Mouse (Mus musculus) right cerebral cortex, adult 2 months (tissue): ENCODE results near the gene E130308A19Rik.

Experiments used
- DNase-seq, 2 experiments: peaks; one replicate each; pipeline ENCODE4 v3.0.0; 2021 to 2022; ENCODE audit warnings: low spot score in 2 of 2

The E130308A19Rik gene

GRCm38 (mm10) chr4:59682950-59683349, 56.9 kb downstream of the E130308A19Rik start:
- DNase-seq, result no peak

- no peak for DNase-seq
These were observed 58.3 kb downstream of the E130308A19Rik start for GRCm38 (mm10) chr4:59684306-59684705.

- DNase-seq, result no peak
These were observed 60.7 kb downstream of the E130308A19Rik start for GRCm38 (mm10) chr4:59686716-59687115.

GRCm38 (mm10) chr4:59689055-59689454, 63.0 kb downstream of the E130308A19Rik start:
- no peak for DNase-seq

GRCm38 (mm10) chr4:59690145-59690544, 64.1 kb downstream of the E130308A19Rik start:
- no peak for DNase-seq

- DNase-seq, result no peak
These were observed 70.8 kb downstream of the E130308A19Rik start for GRCm38 (mm10) chr4:59696846-59697245.

- no peak for DNase-seq
These were observed 71.9 kb downstream of the E130308A19Rik start for GRCm38 (mm10) chr4:59697869-59698268.

GRCm38 (mm10) chr4:59699014-59699792, 73.2 kb downstream of the E130308A19Rik start:
- DNase-seq, result no peak

- no peak for DNase-seq
These were observed 83.3 kb downstream of the E130308A19Rik start for GRCm38 (mm10) chr4:59709321-59709720.

GRCm38 (mm10) chr4:59710736-59711389, 84.9 kb downstream of the E130308A19Rik start:
- DNase-seq, result no peak

GRCm38 (mm10) chr4:59712451-59712850, 86.4 kb downstream of the E130308A19Rik start:
- DNase-seq, result no peak

- DNase-seq, result no peak
These were observed 86.9 kb downstream of the E130308A19Rik start for GRCm38 (mm10) chr4:59712955-59713354.

- DNase-seq, result no peak
These were observed 88.5 kb downstream of the E130308A19Rik start for GRCm38 (mm10) chr4:59714472-59714871.

- DNase-seq, result no peak
These were observed 88.9 kb downstream of the E130308A19Rik start for GRCm38 (mm10) chr4:59714926-59715325.

GRCm38 (mm10) chr4:59715531-59715930, 89.5 kb downstream of the E130308A19Rik start:
- no peak for DNase-seq

- no peak for DNase-seq
These were observed 91.3 kb downstream of the E130308A19Rik start for GRCm38 (mm10) chr4:59717349-59717748.

GRCm38 (mm10) chr4:59718542-59718941, 92.5 kb downstream of the E130308A19Rik start:
- DNase-seq, result no peak

- no peak for DNase-seq
These were observed 93.7 kb downstream of the E130308A19Rik start for GRCm38 (mm10) chr4:59719481-59720355.

GRCm38 (mm10) chr4:59721811-59722210, 95.8 kb downstream of the E130308A19Rik start:
- DNase-seq, result no peak

GRCm38 (mm10) chr4:59725579-59725978, 99.6 kb downstream of the E130308A19Rik start:
- DNase-seq, result no peak

GRCm38 (mm10) chr4:59726501-59726900, 100.5 kb downstream of the E130308A19Rik start:
- no peak for DNase-seq
